Mouse (Mus musculus): ENCODE data around the gene Dnah10.

GRCm38 (mm10) chr5:124862013-124862866 is 137.4 kb downstream of the Dnah10 start, which contains the start of the genes Ccdc92 and Zfp664:
- TF ChIP-seq POLR2A (IDR thresholded peaks at IDR 0.05; ENCODE audit: extremely low read depth, insufficient read depth, low read length) = peak; percentile 62; the same call in 1 of the 2 replicates
- no peak for TF ChIP-seq CTCF (IDR thresholded peaks at IDR 0.05; ENCODE audit: low read depth, low read length)

All from liver, adult 2 months (tissue).